Mouse (Mus musculus) forebrain, embryonic 14.5 days (tissue): Measurements from ENCODE around the gene Mat1a. TPM values are rescaled to one million over a fixed set of nuclear protein-coding genes. Genes with fewer than 3 reads are reported as not detected.
A peak's percentile ranks its signal among the peaks of the same experiment; 100 is the strongest.

Experiments used
- ATAC-seq: fragments of 200-750 bp; cut with Nextera tagmentation; 2 replicates; pipeline ENCODE4 v1.8.0; 2017; ENCODE audit warnings: mild to moderate bottlenecking, moderate library complexity
- DNase-seq: peaks from one replicate; pipeline ENCODE4 v3.0.0-alpha.2; 2015; ENCODE audit warnings: low spot score
- H3K27ac ChIP-seq: fragments of 300-500 bp; sonication (generic); 2 replicates; pipeline ENCODE4 v1.5.1; 2014; ENCODE audit warnings: low read depth, mild to moderate bottlenecking, control low read depth, low read length, moderate library complexity
- H3K27me3 ChIP-seq: fragments of 300-500 bp; sonication (generic); replicated peaks from 2 replicates; pipeline ENCODE4 v1.6.1; 2014; ENCODE audit warnings: low read length, control low read depth, mixed read lengths; ENCODE audit not compliant: control insufficient read depth, insufficient read depth
- H3K36me3 ChIP-seq: fragments of 300-500 bp; sonication (generic); 2 replicates; pipeline ENCODE4 v1.6.1; 2014; ENCODE audit warnings: low read length, control low read depth; ENCODE audit not compliant: control insufficient read depth, insufficient read depth
- H3K4me1 ChIP-seq: fragments of 300-500 bp; sonication (generic); 2 replicates; pipeline ENCODE4 v1.6.1; 2014; ENCODE audit warnings: antibody characterized with exemption, low read length, control low read depth; ENCODE audit not compliant: control insufficient read depth, insufficient read depth
- H3K4me2 ChIP-seq: fragments of 300-500 bp; sonication (generic); 2 replicates; pipeline ENCODE4 v1.6.1; 2014; ENCODE audit warnings: mild to moderate bottlenecking, control low read depth, low read length
- H3K4me3 ChIP-seq: fragments of 300-500 bp; sonication (generic); 2 replicates; pipeline ENCODE4 v1.5.1; 2014; ENCODE audit warnings: low read depth, low read length, control low read depth
- H3K9ac ChIP-seq: fragments of 300-500 bp; sonication (generic); 2 replicates; pipeline ENCODE4 v1.6.1; 2014; ENCODE audit warnings: mild to moderate bottlenecking, low read length, control low read depth, moderate library complexity
- H3K9me3 ChIP-seq: fragments of 300-500 bp; sonication (generic); replicated peaks from 2 replicates; pipeline ENCODE4 v1.6.1; 2016; ENCODE audit warnings: low read length, control low read depth, mixed read lengths; ENCODE audit not compliant: control insufficient read depth
- WGBS: fragments of 180-500 bp; shearing (Covaris S2); extraction: QIAGEN DNeasy Blood & Tissue Kit; methylation state at CpG from one replicate; pipeline ENCODE4 v1.1.7; 2014; 5-methylcytosine and 5-hydroxymethylcytosine counted together
- polyA plus RNA-seq: library from polyadenylated mRNA; unstranded; fragments of >200 nt; fragmentation: Nextera tagmentation; extraction: Ambion mirVana; gene quantifications from 2 replicates; pipeline ENCODE4 v1.2.1, GENCODE M21; 2014

Mat1a gene
- polyA plus RNA-seq, 1 experiment from 2014 or later: not detected

- Histone ChIP-seq H3K4me2 (no peak overlapping the region), H3K4me3 (no peak overlapping the region), H3K27ac (no peak overlapping the region), H3K4me1 (no peaks in the 10 kb centered on the region), H3K27me3 (no peaks in the 10 kb centered on the region), H3K9me3 (no peaks in the 10 kb centered on the region), H3K9ac (no peak overlapping the region), H3K36me3 (no peaks in the 10 kb centered on the region)
- 81% methylated on average over 3 of the region's 3 CpGs for WGBS
- ATAC-seq (no peak), DNase-seq (no peak)
Observed at GRCm38 (mm10) chr14:41116271-41116670, 11.4 kb downstream of the Mat1a start.

- Histone ChIP-seq H3K27ac (no peak overlapping the region), H3K9ac (no peak overlapping the region), H3K4me1 (no peaks in the 10 kb centered on the region), H3K4me3 (no peak overlapping the region), H3K27me3 (no peaks in the 10 kb centered on the region), H3K4me2 (no peak overlapping the region), H3K9me3 (no peaks in the 10 kb centered on the region), H3K36me3 (no peaks in the 10 kb centered on the region)
- ATAC-seq (no peak), DNase-seq (no peak)
- 86% methylated on average over 5 of the region's 5 CpGs for WGBS
Observed at GRCm38 (mm10) chr14:41124683-41125082, 19.8 kb downstream of the Mat1a start.

- no peak overlapping the region for H3K4me2 ChIP-seq
- no peak overlapping the region for H3K9ac ChIP-seq
- no peaks in the 10 kb centered on the region for H3K9me3 ChIP-seq
- H3K4me1 ChIP-seq: no peaks in the 10 kb centered on the region
- DNase-seq (peak; percentile 59), ATAC-seq (peak; percentile 46; the same call in 1 of the 2 replicates)
- H3K36me3 ChIP-seq: no peaks in the 10 kb centered on the region
- H3K4me3 ChIP-seq: no peak overlapping the region
- H3K27ac ChIP-seq: no peak overlapping the region
- 19% methylated on average over 4 of the region's 4 CpGs for WGBS
- H3K27me3 ChIP-seq: no peaks in the 10 kb centered on the region
Observed at GRCm38 (mm10) chr14:41127997-41128396, 23.2 kb downstream of the Mat1a start.

GRCm38 (mm10) chr14:41131540-41131939 lies 26.7 kb downstream of the Mat1a start, which contains the start of gene Sftpa1:
Gene Sftpa1, plus strand, starts transcription at chr14:41131782.
- H3K9me3 ChIP-seq: no peaks in the 10 kb centered on the region
- H3K4me2 ChIP-seq: no peak within 1 kb of the TSS
- no peak within 1 kb of the TSS for H3K9ac ChIP-seq
- H3K4me3 ChIP-seq: no peak within 1 kb of the TSS
- no peak within 1 kb of the TSS for H3K27ac ChIP-seq
- H3K4me1 ChIP-seq: no peaks in the 10 kb centered on the region
- 82% methylated on average over 7 of the region's 7 CpGs for WGBS
- no peaks in the 10 kb centered on the region for H3K36me3 ChIP-seq
- ATAC-seq: no peak
- H3K27me3 ChIP-seq: no peaks in the 10 kb centered on the region
- DNase-seq: no peak

- no peaks in the 10 kb centered on the region for H3K9me3 ChIP-seq
- H3K4me2 ChIP-seq: no peak overlapping the region
- no peak overlapping the region for H3K4me3 ChIP-seq
- H3K27me3 ChIP-seq: no peaks in the 10 kb centered on the region
- H3K9ac ChIP-seq: no peak overlapping the region
- no peak for ATAC-seq
- no peaks in the 10 kb centered on the region for H3K36me3 ChIP-seq
- no peak overlapping the region for H3K27ac ChIP-seq
- DNase-seq: no peak
- no peaks in the 10 kb centered on the region for H3K4me1 ChIP-seq
Observed at GRCm38 (mm10) chr14:41137006-41137405, 32.2 kb downstream of the Mat1a start.

- no peak for DNase-seq
- ATAC-seq: no peak
- Histone ChIP-seq H3K4me1 (no peaks in the 10 kb centered on the region), H3K4me2 (no peak overlapping the region), H3K9me3 (no peaks in the 10 kb centered on the region), H3K9ac (no peak overlapping the region), H3K27ac (no peak overlapping the region), H3K36me3 (no peaks in the 10 kb centered on the region), H3K27me3 (no peaks in the 10 kb centered on the region), H3K4me3 (no peak overlapping the region)
- 88% methylated on average over 1 of the region's 1 CpGs for WGBS
Observed at GRCm38 (mm10) chr14:41140686-41141085, 35.9 kb downstream of the Mat1a start.

GRCm38 (mm10) chr14:41146035-41146434 lies 41.2 kb downstream of the Mat1a start:
- Histone ChIP-seq H3K27me3 (no peaks in the 10 kb centered on the region), H3K36me3 (no peaks in the 10 kb centered on the region), H3K9ac (no peak overlapping the region), H3K27ac (no peak overlapping the region), H3K9me3 (no peaks in the 10 kb centered on the region), H3K4me3 (no peak overlapping the region), H3K4me2 (no peak overlapping the region), H3K4me1 (no peaks in the 10 kb centered on the region)
- no peak for DNase-seq
- ATAC-seq: no peak
- WGBS: 76% methylated on average over 6 of the region's 6 CpGs

- H3K27me3 ChIP-seq: no peaks in the 10 kb centered on the region
- H3K36me3 ChIP-seq: no peaks in the 10 kb centered on the region
- no peak overlapping the region for H3K4me2 ChIP-seq
- H3K9ac ChIP-seq: no peak overlapping the region
- no peak for DNase-seq
- no peak overlapping the region for H3K4me3 ChIP-seq
- H3K9me3 ChIP-seq: no peaks in the 10 kb centered on the region
- no peak overlapping the region for H3K27ac ChIP-seq
- WGBS: 88% methylated on average over 3 of the region's 3 CpGs
- no peaks in the 10 kb centered on the region for H3K4me1 ChIP-seq
- no peak for ATAC-seq
Observed at GRCm38 (mm10) chr14:41146922-41147321, 42.1 kb downstream of the Mat1a start.

GRCm38 (mm10) chr14:41147356-41147755 lies 42.5 kb downstream of the Mat1a start:
- Histone ChIP-seq H3K9ac (no peak overlapping the region), H3K4me2 (no peak overlapping the region), H3K4me3 (no peak overlapping the region), H3K27me3 (no peaks in the 10 kb centered on the region), H3K27ac (no peak overlapping the region), H3K4me1 (no peaks in the 10 kb centered on the region), H3K9me3 (no peaks in the 10 kb centered on the region), H3K36me3 (no peaks in the 10 kb centered on the region)
- DNase-seq (no peak), ATAC-seq (no peak)
- WGBS: 78% methylated on average over 2 of the region's 2 CpGs
